Mouse (Mus musculus) MEL (cell line): ENCODE results near the gene Slc17a3.

Experiments used
- CHD1 ChIP-seq: IDR thresholded peaks from 2 replicates; pipeline ENCODE4 v1.6.1; 2012; ENCODE audit warnings: low read depth, mild to moderate bottlenecking, inconsistent platforms, low read length, improper control_type of control experiment
- CHD2 ChIP-seq: IDR thresholded peaks from 2 replicates; pipeline ENCODE4 v1.6.1; 2011; ENCODE audit warnings: low read length, improper control_type of control experiment
- CTCF ChIP-seq, 3 experiments: IDR thresholded peaks in 2 of 3; conservative IDR thresholded peaks in 1 of 3; 2 replicates each; pipeline ENCODE4 v1.5.1; 2011 to 2012; ENCODE audit warnings: low read length in 3 of 3, low read depth in 2 of 3, mild to moderate bottlenecking in 2 of 3, improper control_type of control experiment in 1 of 3, inconsistent platforms in 1 of 3, mixed read lengths in 1 of 3, moderate library complexity in 1 of 3; ENCODE audit not compliant: control insufficient read depth in 1 of 3, insufficient read depth in 1 of 3, poor library complexity in 1 of 3, severe bottlenecking in 1 of 3
- ELF1 ChIP-seq: IDR thresholded peaks from 2 replicates; pipeline ENCODE4 v1.6.1; 2014; ENCODE audit warnings: low read depth, mild to moderate bottlenecking, inconsistent platforms, low read length, improper control_type of control experiment, moderate library complexity
- EP300 ChIP-seq, 2 experiments: IDR thresholded peaks; 2 replicates each; pipeline ENCODE4 v1.6.1; 2011; ENCODE audit warnings: improper control_type of control experiment in 2 of 2, low read length in 2 of 2, low read depth in 1 of 2, mild to moderate bottlenecking in 1 of 2
- GATA1 ChIP-seq: IDR thresholded peaks from 2 replicates; pipeline ENCODE4 v1.6.1; 2011; ENCODE audit warnings: low read depth, low read length, improper control_type of control experiment
- MXI1 ChIP-seq: IDR thresholded peaks from 2 replicates; pipeline ENCODE4 v1.6.1; 2011; ENCODE audit warnings: mild to moderate bottlenecking, low read depth, low read length, improper control_type of control experiment
- NELFE ChIP-seq: IDR thresholded peaks from 2 replicates; pipeline ENCODE4 v1.6.1; 2011; ENCODE audit warnings: low read depth, low read length, improper control_type of control experiment
- POLR2A ChIP-seq, 2 experiments: IDR thresholded peaks; 2 replicates each; pipeline ENCODE4 v1.6.1; 2011 to 2012; ENCODE audit warnings: low read length in 2 of 2, mild to moderate bottlenecking in 2 of 2, control low read depth in 1 of 2, improper control_type of control experiment in 1 of 2, low read depth in 1 of 2, moderate library complexity in 1 of 2; ENCODE audit not compliant: control insufficient read depth in 1 of 2, insufficient read depth in 1 of 2, poor library complexity in 1 of 2
- RAD21 ChIP-seq: IDR thresholded peaks from 2 replicates; pipeline ENCODE4 v1.6.1; 2011; ENCODE audit warnings: mild to moderate bottlenecking, low read depth, low read length, improper control_type of control experiment
- ZKSCAN1 ChIP-seq: IDR thresholded peaks from 2 replicates; pipeline ENCODE4 v1.6.1; 2012; ENCODE audit warnings: low read depth, mild to moderate bottlenecking, inconsistent platforms, low read length, improper control_type of control experiment, moderate library complexity
- ZNF384 ChIP-seq: IDR thresholded peaks from 2 replicates; pipeline ENCODE4 v1.6.1; 2012; ENCODE audit warnings: low read depth, mild to moderate bottlenecking, inconsistent platforms, low read length, improper control_type of control experiment

DNA sequence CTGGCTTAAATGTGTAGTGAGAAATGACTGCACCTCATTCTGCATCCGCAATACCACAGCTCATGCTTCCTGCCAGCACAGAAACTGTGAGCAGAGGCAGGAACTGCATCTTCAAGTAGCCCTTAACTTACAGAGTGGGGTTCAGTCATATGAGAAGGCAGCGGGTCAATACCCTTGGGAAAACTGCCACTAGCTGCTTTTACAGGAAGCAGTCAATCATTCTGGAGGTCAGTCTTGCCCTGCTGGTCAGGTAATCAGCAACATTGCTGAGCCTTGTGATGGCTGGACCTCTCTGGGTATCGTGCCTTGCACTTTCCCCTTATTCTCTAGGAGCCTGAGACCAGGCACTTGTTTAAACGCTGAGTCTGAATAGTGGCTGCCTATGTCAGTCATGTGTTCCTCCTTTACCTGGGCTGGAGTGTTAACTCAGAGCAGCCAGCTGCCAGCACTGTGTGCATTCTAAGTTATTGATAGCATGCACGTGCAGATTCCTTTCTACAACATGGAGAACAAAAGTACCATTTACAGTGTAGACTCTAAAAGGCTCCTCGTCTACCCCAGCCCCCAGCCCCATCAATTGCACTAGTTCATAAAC is 49.9 kb downstream of the Slc17a3 start:
- TF ChIP-seq CHD2 (no peak), ZNF384 (no peak), CTCF (IDR thresholded peaks at IDR 0.05 in 2 of 3, conservative IDR thresholded peaks at IDR 0.05 in 1 of 3; ENCODE audit: control insufficient read depth in 1 of 3, insufficient read depth in 1 of 3, low read depth in 2 of 3, low read length in 3 of 3, poor library complexity in 1 of 3, severe bottlenecking in 1 of 3) (no peak), ELF1 (no peak), EP300 (IDR thresholded peaks at IDR 0.05; ENCODE audit: low read depth in 1 of 2, low read length in 2 of 2) (no peak), RAD21 (no peak), NELFE (no peak), POLR2A (IDR thresholded peaks at IDR 0.05; ENCODE audit: control insufficient read depth in 1 of 2, insufficient read depth in 1 of 2, low read depth in 1 of 2, low read length in 2 of 2, poor library complexity in 1 of 2) (no peak), GATA1 (no peak), ZKSCAN1 (no peak), CHD1 (no peak), MXI1 (no peak)
